Mouse (Mus musculus) skeletal muscle tissue, adult 2 months (tissue): ENCODE data around the gene Uchl1.

Experiments used
- DNase-seq: peaks from one replicate; pipeline ENCODE4 v3.0.0-alpha.2; 2012; ENCODE audit warnings: low read depth, low spot score

Uchl1 gene

GRCm38 (mm10) chr5:66707859-66708258, 32.0 kb downstream of the Uchl1 start:
- no peak for DNase-seq

GRCm38 (mm10) chr5:66710445-66711019, 34.6 kb downstream of the Uchl1 start:
- DNase-seq: no peak

GRCm38 (mm10) chr5:66712801-66713200, 36.9 kb downstream of the Uchl1 start:
- peak; percentile 63 for DNase-seq

GRCm38 (mm10) chr5:66715498-66715931, 39.6 kb downstream of the Uchl1 start:
- no peak for DNase-seq

- no peak for DNase-seq
These were observed 42.0 kb downstream of the Uchl1 start for GRCm38 (mm10) chr5:66717931-66718330.

GRCm38 (mm10) chr5:66718413-66718812, 42.5 kb downstream of the Uchl1 start:
- DNase-seq: no peak

GRCm38 (mm10) chr5:66718880-66719279, 43.0 kb downstream of the Uchl1 start:
- no peak for DNase-seq

- DNase-seq: no peak
These were observed 45.0 kb downstream of the Uchl1 start for GRCm38 (mm10) chr5:66720921-66721320.

GRCm38 (mm10) chr5:66722586-66722985, 46.7 kb downstream of the Uchl1 start:
- DNase-seq: no peak

- DNase-seq: no peak
These were observed 47.1 kb downstream of the Uchl1 start for GRCm38 (mm10) chr5:66723037-66723436.

GRCm38 (mm10) chr5:66723626-66724025, 47.7 kb downstream of the Uchl1 start:
- DNase-seq: no peak

GRCm38 (mm10) chr5:66729306-66729705, 53.4 kb downstream of the Uchl1 start:
- no peak for DNase-seq

GRCm38 (mm10) chr5:66730621-66731301, 54.9 kb downstream of the Uchl1 start:
- DNase-seq: no peak

GRCm38 (mm10) chr5:66731302-66731697, 55.4 kb downstream of the Uchl1 start:
- no peak for DNase-seq

GRCm38 (mm10) chr5:66733556-66733955, 57.7 kb downstream of the Uchl1 start:
- no peak for DNase-seq
